Mouse (Mus musculus): ENCODE data around the gene Pkhd1.

GRCm38 (mm10) chr1:20450074-20450473 lies 167.8 kb downstream of the Pkhd1 start:
- TF ChIP-seq CTCF (IDR thresholded peaks at IDR 0.05; ENCODE audit: low read depth, low read length), result peak; percentile 48; the same call in 1 of the 2 replicates
- no peak for TF ChIP-seq POLR2A (IDR thresholded peaks at IDR 0.05; ENCODE audit: extremely low read depth, insufficient read depth, low read length)
